Mouse (Mus musculus) ES-E14 (cell line): ENCODE data around the gene Pou2f3.

Source experiments
- CHD2 ChIP-seq: IDR thresholded peaks from 2 replicates; pipeline ENCODE4 v1.6.1; 2014; ENCODE audit warnings: mild to moderate bottlenecking, low read depth, low read length, inconsistent platforms
- HCFC1 ChIP-seq: IDR thresholded peaks from 2 replicates; pipeline ENCODE4 v1.6.1; 2012; ENCODE audit warnings: low read length, inconsistent platforms, borderline replicate concordance; ENCODE audit not compliant: insufficient read depth
- ZNF384 ChIP-seq: IDR thresholded peaks from 2 replicates; pipeline ENCODE4 v1.6.1; 2012; ENCODE audit warnings: low read depth, low read length, inconsistent platforms

GRCm38 (mm10) chr9:43132380-43132779, 77.8 kb downstream of the Pou2f3 start:
- TF ChIP-seq CHD2 (no peak), ZNF384 (no peak), HCFC1 (no peak)
